Mouse (Mus musculus): Measurements from ENCODE around the gene Gm17949.
"Not testable (repeated sequence)": the region's sequence is repeated elsewhere in the genome, so short reads cannot be mapped to it uniquely, and the experiment has no call there.

Gm17949 gene

DNA sequence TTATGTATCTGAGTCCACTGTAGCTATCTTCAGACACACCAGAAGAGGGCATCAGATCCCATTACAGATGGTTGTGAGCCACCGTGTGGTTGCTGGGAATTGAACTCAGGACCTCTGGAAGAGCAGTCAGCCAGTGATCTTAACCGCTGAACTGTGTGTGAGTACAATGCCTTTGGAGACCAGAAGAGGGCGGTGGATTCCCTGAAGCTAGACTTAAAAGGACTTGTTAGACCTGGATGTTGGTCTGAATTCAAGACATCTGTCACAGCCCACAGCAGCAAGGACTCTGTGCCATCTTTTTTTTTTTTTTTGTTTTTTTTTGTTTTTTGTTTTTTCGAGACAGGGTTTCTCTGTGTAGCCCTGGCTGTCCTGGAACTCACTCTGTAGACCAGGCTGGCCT is 40.4 kb downstream of the Gm17949 start:
- not testable (repeated sequence) for DNase-seq

DNA sequence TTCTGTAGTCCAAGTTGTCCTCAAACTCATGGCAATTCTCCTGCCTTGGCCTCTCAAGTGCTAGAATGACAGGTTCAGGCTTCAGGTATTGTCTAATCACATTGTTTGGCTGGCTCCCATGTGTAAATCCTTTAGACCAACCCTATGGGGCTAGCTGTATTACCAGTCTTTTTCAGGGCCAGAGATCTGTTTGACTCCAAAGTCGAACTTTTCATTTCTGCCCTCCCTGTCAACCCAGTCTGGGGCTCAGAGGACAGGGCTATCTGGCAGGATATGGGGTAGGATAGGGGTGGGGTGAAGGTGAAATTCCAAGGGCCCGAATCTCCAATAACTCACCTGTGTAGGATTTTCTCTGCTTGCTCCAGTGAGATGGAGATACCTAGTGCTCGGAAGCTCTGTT is 45.0 kb downstream of the Gm17949 start:
- DNase-seq: no peak

DNA sequence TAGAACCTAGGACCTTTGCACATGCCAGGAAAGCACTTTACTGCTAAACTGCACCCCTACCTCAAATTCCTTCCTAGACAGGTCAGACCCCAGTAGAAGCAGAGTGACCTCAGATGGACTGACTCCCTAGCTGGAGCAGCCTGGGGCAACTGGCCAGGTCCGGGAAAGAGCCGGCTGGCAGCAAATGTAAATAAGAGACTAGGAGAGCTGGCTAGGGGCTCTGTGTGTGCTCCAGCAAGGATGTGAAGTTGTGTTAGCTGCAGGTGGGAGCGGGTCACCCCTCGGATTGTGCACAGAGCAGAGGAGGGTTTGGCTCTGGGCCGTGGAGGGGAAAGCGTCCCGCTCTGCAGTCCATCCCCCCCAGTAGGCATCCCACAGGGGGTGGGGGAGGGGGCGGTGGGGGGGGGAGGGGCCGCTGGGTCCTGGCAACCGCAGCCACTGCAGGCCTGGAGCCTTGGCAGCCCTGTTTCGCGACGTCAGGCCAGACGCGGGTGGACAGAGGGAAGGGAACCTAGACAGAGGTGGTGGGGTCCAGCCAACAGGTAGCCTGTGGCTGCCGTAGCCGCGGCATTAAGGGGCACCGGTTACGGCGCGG is 47.7 kb downstream of the Gm17949 start, which contains the start of gene Crb3:
Gene Crb3, plus strand, starts transcription at position 215 of the 595 bp plus-strand sequence.
- DNase-seq: peak; percentile 25

DNA sequence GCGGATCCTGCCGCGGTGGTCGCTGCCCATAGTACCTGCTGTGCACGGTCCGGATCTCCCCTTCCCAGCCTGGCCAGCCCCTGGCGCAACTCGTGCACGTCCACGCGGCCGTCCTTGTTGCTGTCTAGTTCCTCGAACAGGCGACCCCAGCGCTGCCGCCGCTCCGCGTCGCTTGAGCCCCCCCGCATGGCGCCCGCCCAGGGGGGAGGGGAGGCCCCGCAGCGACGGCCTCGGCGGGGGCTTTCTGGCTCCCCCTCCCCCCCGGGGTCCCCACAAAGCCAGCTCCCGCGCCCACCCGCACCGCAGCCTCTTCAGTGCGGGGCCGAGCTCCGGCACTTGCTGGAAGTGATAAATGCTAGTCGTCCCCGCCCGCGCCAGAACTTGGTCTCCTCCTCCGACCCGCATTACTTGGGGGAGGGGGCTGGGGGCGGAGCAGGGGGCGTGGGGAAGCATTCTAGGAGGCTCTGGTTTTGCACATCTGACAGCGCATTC is 48.3 kb downstream of the Gm17949 start, which contains the start of gene Slc25a23:
Gene Slc25a23, minus strand, starts transcription at position 378 of the 492 bp plus-strand sequence.
- DNase-seq: peak; percentile 93

DNA sequence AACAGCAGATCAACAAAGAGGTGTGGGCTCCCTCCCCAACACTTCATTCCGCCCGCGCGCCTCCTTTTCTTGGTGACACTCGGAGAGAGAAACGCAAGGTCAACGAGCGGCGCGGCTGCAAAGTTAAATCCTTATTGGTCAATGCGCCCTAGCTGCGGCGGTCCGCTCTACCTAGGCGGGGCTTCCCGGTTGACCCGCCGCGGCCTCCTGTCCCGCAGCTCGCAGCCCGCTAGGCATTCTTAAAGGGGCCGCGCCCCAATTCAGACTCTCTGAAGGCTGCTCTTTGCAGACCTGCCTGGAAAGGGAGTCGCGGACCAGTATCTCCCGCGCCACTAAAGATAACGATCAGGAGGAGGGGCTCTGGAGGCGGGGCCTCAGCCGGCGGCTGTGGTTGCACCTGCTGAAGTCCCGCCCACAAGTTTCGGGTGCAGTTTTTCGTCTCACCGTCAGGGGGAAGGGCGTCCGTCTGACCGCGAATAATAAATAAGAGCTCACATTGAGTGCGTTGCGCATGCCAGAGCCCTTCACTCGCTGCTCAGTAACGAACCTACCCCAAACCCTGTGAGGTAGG is 49.0 kb downstream of the Gm17949 start:
- DNase-seq: peak; percentile 99

DNA sequence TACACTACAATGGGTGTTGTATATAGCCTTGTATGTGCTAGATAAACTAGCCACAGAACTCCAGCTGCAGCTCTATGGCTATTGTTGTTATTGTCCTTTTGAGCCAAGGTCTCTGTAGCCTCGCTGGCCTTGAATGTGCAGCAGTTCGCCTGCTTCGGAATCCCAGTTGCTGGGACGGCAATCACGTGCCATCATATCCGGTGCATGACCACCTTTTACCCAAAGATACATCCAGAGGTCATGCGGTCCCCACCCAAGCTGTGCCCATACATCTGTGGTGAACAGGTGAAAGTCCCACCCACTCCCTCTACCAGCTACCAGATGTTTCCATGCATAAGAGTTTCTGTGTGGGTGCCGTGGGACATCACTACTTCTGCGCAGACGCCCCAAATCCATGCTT is 49.8 kb downstream of the Gm17949 start:
- DNase-seq: no peak

DNA sequence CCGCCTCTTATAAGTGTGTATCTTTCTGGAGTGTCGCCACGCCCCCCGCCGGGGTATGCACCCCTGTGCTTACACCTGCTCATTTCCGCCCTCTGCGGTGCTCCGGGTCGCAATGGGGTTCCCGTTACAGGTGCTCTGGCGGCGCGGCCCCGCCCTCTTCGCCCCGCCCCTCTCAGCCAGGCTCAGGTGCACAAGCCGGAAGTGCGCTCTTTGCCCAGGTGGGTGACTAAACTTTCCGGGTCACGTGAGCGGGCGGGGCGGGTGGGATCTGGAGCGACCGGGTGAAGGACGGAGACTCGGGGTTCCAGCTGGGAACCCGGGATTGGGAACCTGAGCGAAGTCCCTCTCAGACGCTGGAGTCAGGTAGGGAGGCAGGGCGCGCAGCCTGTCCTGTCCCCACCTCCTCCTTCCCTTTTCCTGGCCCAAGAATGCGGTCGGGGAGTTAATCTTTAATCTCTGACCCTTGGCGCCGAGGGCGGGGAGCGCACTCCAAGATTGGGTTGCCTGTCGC is 50.8 kb downstream of the Gm17949 start:
- no peak for DNase-seq

DNA sequence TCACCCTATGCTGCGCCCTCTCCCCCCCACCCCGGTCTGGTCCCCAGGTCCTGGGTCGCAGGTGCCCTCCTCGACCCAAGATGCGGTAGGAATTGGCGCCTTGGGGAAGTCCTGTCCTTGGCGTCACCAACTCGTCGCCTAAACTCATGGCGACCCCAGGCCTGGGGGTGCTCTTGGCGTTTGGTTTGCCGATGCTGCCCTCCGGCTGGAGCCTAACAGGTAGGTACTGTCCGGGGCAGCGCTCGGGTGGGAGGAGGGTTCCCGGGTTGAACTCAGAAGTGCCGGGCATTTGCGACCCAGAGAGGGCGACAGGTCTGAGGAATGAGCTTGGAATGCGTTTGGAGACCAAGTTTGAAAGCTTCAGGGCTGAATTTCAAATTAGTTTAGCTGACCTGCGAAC is 51.3 kb downstream of the Gm17949 start:
- DNase-seq: no peak

DNA sequence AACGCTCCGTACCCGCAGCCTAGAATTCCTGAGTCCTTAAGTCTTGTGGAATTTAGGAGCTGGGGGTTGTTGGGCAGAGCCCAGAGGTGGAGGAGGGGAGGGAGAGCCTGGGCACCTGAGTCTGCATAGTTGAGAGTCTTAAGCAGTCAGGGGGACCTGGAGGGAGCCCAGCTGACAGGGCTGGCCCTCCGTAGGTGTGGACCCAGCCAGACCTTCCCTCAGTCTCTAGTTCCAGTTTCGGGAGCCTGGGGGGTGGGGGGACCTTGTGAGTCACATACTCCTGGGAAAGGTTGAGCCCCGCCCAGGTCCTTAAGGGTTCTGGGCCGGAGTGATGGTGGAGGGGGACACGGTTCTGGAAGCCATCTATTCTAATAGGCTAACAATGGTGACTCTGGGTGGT is 51.8 kb downstream of the Gm17949 start:
- DNase-seq: no peak

DNA sequence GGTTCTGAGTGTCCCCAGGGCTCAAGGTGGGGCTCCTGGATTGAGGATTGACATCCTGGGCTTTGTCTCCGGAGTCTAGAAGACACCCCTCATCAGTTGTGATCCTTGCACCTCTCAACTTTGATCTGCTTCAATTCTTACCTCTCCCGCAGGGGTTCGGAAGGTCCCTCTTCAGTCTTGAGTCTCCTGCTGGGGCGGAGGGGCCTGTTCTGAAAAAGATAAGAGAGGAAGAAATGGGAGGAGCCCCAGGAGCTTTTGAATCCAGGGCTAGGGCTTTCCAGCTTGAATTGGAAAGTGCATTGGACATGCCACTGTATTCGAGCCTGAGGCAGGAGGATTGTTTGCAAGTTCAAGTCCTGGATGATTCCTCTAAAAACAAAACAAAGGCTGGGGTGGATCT is 55.6 kb downstream of the Gm17949 start:
- no peak for DNase-seq

DNA sequence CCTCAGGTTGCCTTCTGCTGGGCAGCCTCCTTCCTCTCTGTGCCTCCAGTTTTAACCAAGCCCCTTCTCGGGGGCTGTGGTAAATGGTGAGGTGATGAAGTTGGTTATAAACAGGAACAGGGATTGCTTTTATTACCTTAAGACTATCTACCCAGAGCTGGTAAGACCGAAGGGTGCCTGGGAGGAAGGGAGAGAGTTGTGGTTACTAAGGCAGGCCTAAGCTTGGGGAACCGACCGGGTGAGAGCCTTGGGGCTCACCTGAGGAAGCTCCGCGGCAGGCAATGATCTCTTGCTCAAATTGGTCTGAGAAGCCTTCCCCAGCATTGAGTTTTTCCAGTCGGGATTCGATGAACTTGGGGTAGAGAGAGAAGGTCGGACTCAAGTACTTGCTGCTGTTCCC is 59.0 kb downstream of the Gm17949 start:
- DNase-seq: no peak

DNA sequence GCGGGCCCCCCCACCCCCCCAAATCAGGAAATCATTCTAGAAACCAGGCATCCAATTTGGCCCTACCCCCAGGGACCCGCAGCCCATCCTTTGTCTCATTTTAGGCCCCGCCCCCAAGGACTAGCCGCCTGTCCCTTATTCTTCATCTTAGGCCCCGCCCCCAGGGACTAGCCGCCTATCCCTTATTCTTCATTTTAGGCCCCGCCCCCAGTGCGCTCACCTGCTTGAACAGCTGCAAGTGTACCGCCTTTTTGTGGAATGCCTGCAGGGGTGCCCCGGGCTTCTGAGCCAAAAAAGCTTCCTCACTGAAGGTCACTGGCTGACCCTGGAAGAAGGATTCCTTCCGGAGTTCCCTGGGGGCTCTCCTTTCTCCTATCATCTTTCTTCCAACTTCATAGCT is 59.4 kb downstream of the Gm17949 start:
- DNase-seq: peak; percentile 84
